Mouse (Mus musculus) R1 (cell line): ENCODE data around the gene Cdk17.
A peak's percentile ranks its signal among the peaks of the same experiment; 100 is the strongest.
"Not testable (repeated sequence)": the region's sequence is repeated elsewhere in the genome, so short reads cannot be mapped to it uniquely, and the experiment has no call there.

Experiments
- DNase-seq: peaks from one replicate; pipeline ENCODE4 v3.0.0-alpha.2; 2018; ENCODE audit warnings: low read depth, low spot score

The Cdk17 gene

GRCm38 (mm10) chr10:93143285-93143985, 17.2 kb upstream of the Cdk17 start:
- no peak for DNase-seq

- DNase-seq: no peak
These were observed 16.7 kb upstream of the Cdk17 start for GRCm38 (mm10) chr10:93143986-93144314.

GRCm38 (mm10) chr10:93144579-93144978, 16.1 kb upstream of the Cdk17 start:
- DNase-seq: no peak

GRCm38 (mm10) chr10:93145088-93145487, 15.6 kb upstream of the Cdk17 start:
- DNase-seq: no peak

- no peak for DNase-seq
These were observed 14.1 kb upstream of the Cdk17 start for GRCm38 (mm10) chr10:93146601-93147000.

GRCm38 (mm10) chr10:93147691-93148090, 13.0 kb upstream of the Cdk17 start:
- DNase-seq: no peak

- no peak for DNase-seq
These were observed 11.1 kb upstream of the Cdk17 start for GRCm38 (mm10) chr10:93149597-93149996.

GRCm38 (mm10) chr10:93151775-93152174, 8.9 kb upstream of the Cdk17 start:
- DNase-seq: no peak

- no peak for DNase-seq
These were observed 8.0 kb upstream of the Cdk17 start for GRCm38 (mm10) chr10:93152698-93153097.

GRCm38 (mm10) chr10:93153404-93153803, 7.3 kb upstream of the Cdk17 start:
- not testable (repeated sequence) for DNase-seq

GRCm38 (mm10) chr10:93159651-93160496, 801 bp upstream of the Cdk17 start:
- DNase-seq: no peak

GRCm38 (mm10) chr10:93160497-93160806, 223 bp upstream of the Cdk17 start:
- peak; percentile 77 for DNase-seq

GRCm38 (mm10) chr10:93161511-93162275, 1.0 kb downstream of the Cdk17 start:
- peak; percentile 65 for DNase-seq

- no peak for DNase-seq
These were observed 1.7 kb downstream of the Cdk17 start for GRCm38 (mm10) chr10:93162276-93162971.

- no peak for DNase-seq
These were observed 2.4 kb downstream of the Cdk17 start for GRCm38 (mm10) chr10:93162972-93163660.

- DNase-seq: no peak
These were observed 3.2 kb downstream of the Cdk17 start for GRCm38 (mm10) chr10:93163711-93164488.

GRCm38 (mm10) chr10:93165416-93166381, 5.0 kb downstream of the Cdk17 start:
- peak; percentile 94 for DNase-seq

GRCm38 (mm10) chr10:93166382-93166769, 5.7 kb downstream of the Cdk17 start:
- DNase-seq: peak; percentile 89

GRCm38 (mm10) chr10:93167311-93167710, 6.6 kb downstream of the Cdk17 start:
- no peak for DNase-seq
